ENCODE assay signal across 27 mouse cellular contexts in the genomic region with DNA sequence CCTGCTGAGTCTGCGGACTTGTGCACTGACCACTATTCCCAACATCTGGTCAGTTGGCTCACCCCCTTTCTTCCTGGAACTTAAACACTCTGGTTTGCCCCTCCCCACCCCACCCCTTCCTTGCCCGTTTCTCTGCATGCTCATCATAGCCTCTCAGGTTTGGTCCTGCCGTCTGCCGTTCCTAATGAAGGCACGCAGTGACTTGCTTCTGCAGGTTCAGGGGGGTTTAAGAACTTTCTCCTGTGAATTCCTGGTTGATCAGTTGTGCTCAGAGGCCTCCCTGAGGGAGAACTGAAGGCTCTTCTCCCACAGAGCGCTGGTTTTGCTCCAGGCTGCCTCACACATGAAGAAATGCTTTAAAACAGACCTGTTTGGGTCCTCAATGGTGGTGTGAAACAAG. TPM values are rescaled to one million over a fixed set of nuclear protein-coding genes. Genes with fewer than 3 reads are reported as not detected.
A peak's percentile ranks its signal among the peaks of the same experiment; 100 is the strongest.
DNase-seq lines count a peak whose midpoint lies in the region; ATAC-seq lines count a peak whose summit lies in the region.
"Had no signal": no experiment of that assay in that cellular context is flagged by ENCODE, and none has a peak within 500 bp of the region (broad histone marks: within the 10 kb centered on the region; RNA-seq: fewer than 3 reads in every experiment).

No protein-coding gene starts in this region.

- H3K9me3 ChIP-seq in limb, embryonic 12.5 days, result peaks cover 15% of the 10 kb centered on the region; the same call in 1 of the 2 replicates
- no peaks in the 10 kb centered on the region for H3K9me3 ChIP-seq in limb, embryonic 10.5 days (replicated peaks)
- H3K9me3 ChIP-seq in embryonic facial prominence, embryonic 13.5 days, result peaks cover 6% of the 10 kb centered on the region; the same call in 1 of the 2 replicates
- H3K9me3 ChIP-seq in intestine, embryonic 16.5 days (ENCODE audit: control insufficient read depth, low read length), result no peaks in the 10 kb centered on the region
- H3K9me3 ChIP-seq: embryonic facial prominence, embryonic 12.5 days; heart, embryonic 15.5 days had no signal

- peaks cover 12% of the 10 kb centered on the region for H3K27me3 ChIP-seq in limb, embryonic 12.5 days
- peaks cover 11% of the 10 kb centered on the region for H3K27me3 ChIP-seq in limb, embryonic 10.5 days (ENCODE audit: low read depth, poor library complexity, severe bottlenecking)
- H3K27me3 ChIP-seq in embryonic facial prominence, embryonic 13.5 days, result no peaks in the 10 kb centered on the region
- H3K27me3 ChIP-seq in intestine, embryonic 16.5 days (replicated peaks; ENCODE audit: control insufficient read depth, insufficient read depth, low read length), result no peaks in the 10 kb centered on the region
- H3K27me3 ChIP-seq: embryonic facial prominence, embryonic 12.5 days; forebrain, embryonic 12.5 days; heart, embryonic 12.5 days had no signal

- 35% methylated on average over 6 of the region's 6 CpGs for WGBS in limb, embryonic 12.5 days
- WGBS in limb, embryonic 10.5 days, result 48% methylated on average over 6 of the region's 6 CpGs
- WGBS in embryonic facial prominence, embryonic 13.5 days, result 43% methylated on average over 6 of the region's 6 CpGs
- 62% methylated on average over 6 of the region's 6 CpGs for WGBS in intestine, embryonic 16.5 days

- H3K4me1 ChIP-seq in limb, embryonic 12.5 days (replicated peaks), result peaks cover 5% of the 10 kb centered on the region
- peaks cover 7% of the 10 kb centered on the region; the same call in 1 of the 2 replicates for H3K4me1 ChIP-seq in limb, embryonic 10.5 days
- H3K4me1 ChIP-seq in embryonic facial prominence, embryonic 13.5 days, result peaks cover 11% of the 10 kb centered on the region; the same call in 1 of the 2 replicates
- H3K4me1 ChIP-seq in intestine, embryonic 16.5 days (ENCODE audit: control insufficient read depth, insufficient read depth, low read length), result no peaks in the 10 kb centered on the region
- H3K4me1 ChIP-seq: embryonic facial prominence, embryonic 12.5 days; heart, embryonic 12.5 days; heart, embryonic 15.5 days had no signal

- no peak overlapping the region for H3K9ac ChIP-seq in limb, embryonic 12.5 days (replicated peaks)
- H3K9ac ChIP-seq in embryonic facial prominence, embryonic 13.5 days, result no peak overlapping the region
- no peak overlapping the region for H3K9ac ChIP-seq in intestine, embryonic 16.5 days (ENCODE audit: low read depth, low read length)
- H3K9ac ChIP-seq: embryonic facial prominence, embryonic 12.5 days; forebrain, embryonic 12.5 days; heart, embryonic 12.5 days; heart, embryonic 15.5 days; hindbrain, embryonic 14.5 days had no signal

- H3K27ac ChIP-seq in limb, embryonic 12.5 days, result 0 out of 2 replicates have a peak overlapping the region, but pooled peaks have one; percentile 50
- H3K27ac ChIP-seq in limb, embryonic 10.5 days, result no peak overlapping the region
- 0 out of 2 replicates have a peak overlapping the region, but pooled peaks have one; percentile 17 for H3K27ac ChIP-seq in embryonic facial prominence, embryonic 13.5 days
- H3K27ac ChIP-seq in intestine, embryonic 16.5 days (ENCODE audit: low read length), result no peak overlapping the region
- H3K27ac ChIP-seq: embryonic facial prominence, embryonic 12.5 days; forebrain, embryonic 12.5 days; heart, embryonic 15.5 days; hindbrain, embryonic 14.5 days had no signal

- H3K36me3 ChIP-seq in limb, embryonic 12.5 days, result no peaks in the 10 kb centered on the region
- H3K36me3 ChIP-seq in limb, embryonic 10.5 days, result no peaks in the 10 kb centered on the region
- H3K36me3 ChIP-seq in embryonic facial prominence, embryonic 13.5 days, result no peaks in the 10 kb centered on the region
- H3K36me3 ChIP-seq in intestine, embryonic 16.5 days (ENCODE audit: control insufficient read depth, insufficient read depth, low read length), result no peaks in the 10 kb centered on the region
- H3K36me3 ChIP-seq: embryonic facial prominence, embryonic 12.5 days; forebrain, embryonic 12.5 days; heart, embryonic 12.5 days; heart, embryonic 15.5 days had no signal

- H3K4me2 ChIP-seq in limb, embryonic 12.5 days, result no peak overlapping the region
- no peak overlapping the region for H3K4me2 ChIP-seq in embryonic facial prominence, embryonic 13.5 days
- no peak overlapping the region for H3K4me2 ChIP-seq in intestine, embryonic 16.5 days (ENCODE audit: low read depth, low read length)
- H3K4me2 ChIP-seq: embryonic facial prominence, embryonic 12.5 days; forebrain, embryonic 12.5 days; heart, embryonic 12.5 days; heart, embryonic 15.5 days; hindbrain, embryonic 14.5 days had no signal

- no peak for ATAC-seq in limb, embryonic 12.5 days (ENCODE audit: insufficient number of reproducible peaks, insufficient read depth, low FRiP score, low TSS enrichment, low read depth)
- ATAC-seq in embryonic facial prominence, embryonic 13.5 days (ENCODE audit: insufficient number of reproducible peaks, insufficient read depth, low FRiP score, low TSS enrichment, low read depth), result no peak
- ATAC-seq in intestine, embryonic 16.5 days, result no peak
- ATAC-seq: CD4-positive, CD25-positive, alpha-beta regulatory T cell, adult 4 months; forebrain, embryonic 16.5 days had no signal

- no peak overlapping the region for H3K4me3 ChIP-seq in limb, embryonic 12.5 days (replicated peaks)
- no peak overlapping the region for H3K4me3 ChIP-seq in limb, embryonic 10.5 days
- H3K4me3 ChIP-seq in embryonic facial prominence, embryonic 13.5 days, result no peak overlapping the region
- no peak overlapping the region for H3K4me3 ChIP-seq in intestine, embryonic 16.5 days (ENCODE audit: low read length)
- H3K4me3 ChIP-seq: embryonic facial prominence, embryonic 12.5 days; forebrain, embryonic 12.5 days; heart, embryonic 12.5 days; heart, embryonic 15.5 days had no signal

- no peak for DNase-seq in limb, embryonic 10.5 days (ENCODE audit: low spot score)
- peak; percentile 38 for DNase-seq in urinary bladder, postnatal 14 days (ENCODE audit: low spot score)
- no peak for DNase-seq in urinary bladder, postnatal 10 days (ENCODE audit: low spot score)
- DNase-seq in lung, postnatal 4 days, result no peak
- DNase-seq: adrenal gland, adult 2 months; adrenal gland, postnatal 14 days; cerebellum, adult 11 months; cerebellum, adult 2 months; cerebellum, adult 9-11 months; cerebellum, postnatal 25 days; embryo, embryonic 11 days; gastrocnemius, postnatal 10 days; heart, adult 11 months; heart, postnatal 10 days; heart, postnatal 36 days; kidney, adult 11 months had no signal

RNA-seq across cellular contexts. Expression of gene Ackr3, which starts 20.2 kb away (rescaled TPM):
- 24.9 and 27.9 TPM in 2 replicates for polyA plus RNA-seq in limb, embryonic 12.5 days (2016; fragmentation: Nextera tagmentation; extraction: Ambion mirVana)
- polyA plus RNA-seq in limb, embryonic 10.5 days (2016; fragmentation: Nextera tagmentation; extraction: Ambion mirVana), result 12.9 and 16.5 TPM in 2 replicates
- 48.5 and 60.6 TPM in 2 replicates for polyA plus RNA-seq in embryonic facial prominence, embryonic 13.5 days (2015; fragmentation: Nextera tagmentation; extraction: Ambion mirVana)
- polyA plus RNA-seq in intestine, embryonic 16.5 days (2015; fragmentation: Nextera tagmentation; extraction: Ambion mirVana), result 11.8 and 12.7 TPM in 2 replicates
- polyA plus RNA-seq: CD4-positive, CD25-positive, alpha-beta regulatory T cell, adult 4 months had no signal

RNA-seq across cellular contexts. Expression of gene Iqca, which starts 30.4 kb away (rescaled TPM):
- polyA plus RNA-seq in limb, embryonic 12.5 days (2016; fragmentation: Nextera tagmentation; extraction: Ambion mirVana), result 0.17 TPM in 1 of 2 replicates, not detected in the other
- polyA plus RNA-seq in limb, embryonic 10.5 days (2016; fragmentation: Nextera tagmentation; extraction: Ambion mirVana), result not detected in 2 replicates
- 0.32 TPM in 1 of 2 replicates, not detected in the other for polyA plus RNA-seq in embryonic facial prominence, embryonic 13.5 days (2015; fragmentation: Nextera tagmentation; extraction: Ambion mirVana)
- 0.15 TPM in 1 of 2 replicates, not detected in the other for polyA plus RNA-seq in intestine, embryonic 16.5 days (2015; fragmentation: Nextera tagmentation; extraction: Ambion mirVana)
- polyA plus RNA-seq: adrenal gland, adult 2 months; C2C12; CD4-positive, CD25-positive, alpha-beta regulatory T cell, adult 4 months; heart, embryonic 12.5 days; heart, embryonic 15.5 days had no signal

Comparison
In these comparisons a context has a peak if more than half of its experiments do, and no peak if none do; other contexts are left out.
1. H3K27ac ChIP-seq: peak in limb, embryonic 12.5 days (single experiment) and embryonic facial prominence, embryonic 13.5 days (single experiment); none in limb, embryonic 10.5 days (single experiment) and intestine, embryonic 16.5 days (single experiment).